Mouse (Mus musculus) intestine, embryonic 15.5 days (tissue): ENCODE measurements around the gene Srprb. TPM values are rescaled to one million over a fixed set of nuclear protein-coding genes. Genes with fewer than 3 reads are reported as not detected.

Experiments used
- ATAC-seq: fragments of 200-750 bp; cut with Nextera tagmentation; 2 replicates; pipeline ENCODE4 v1.8.0; 2017; ENCODE audit warnings: moderate TSS enrichment, moderate library complexity
- H3K27ac ChIP-seq: fragments of 300-500 bp; sonication (generic); 2 replicates; pipeline ENCODE4 v1.5.1; 2015; ENCODE audit warnings: mild to moderate bottlenecking, inconsistent platforms
- H3K27me3 ChIP-seq: fragments of 300-500 bp; sonication (generic); replicated peaks from 2 replicates; pipeline ENCODE4 v1.6.1; 2015; ENCODE audit warnings: inconsistent platforms
- H3K36me3 ChIP-seq: fragments of 300-500 bp; sonication (generic); 2 replicates; pipeline ENCODE4 v1.6.1; 2015; ENCODE audit warnings: inconsistent platforms
- H3K4me1 ChIP-seq: fragments of 300-500 bp; sonication (generic); replicated peaks from 2 replicates; pipeline ENCODE4 v1.6.1; 2015; ENCODE audit warnings: inconsistent platforms
- H3K4me2 ChIP-seq: fragments of 300-500 bp; sonication (generic); replicated peaks from 2 replicates; pipeline ENCODE4 v1.6.1; 2015; ENCODE audit warnings: mild to moderate bottlenecking, inconsistent platforms
- H3K4me3 ChIP-seq: fragments of 300-500 bp; sonication (generic); replicated peaks from 2 replicates; pipeline ENCODE4 v1.5.1; 2015; ENCODE audit warnings: inconsistent platforms
- H3K9ac ChIP-seq: fragments of 300-500 bp; sonication (generic); 2 replicates; pipeline ENCODE4 v1.6.1; 2015; ENCODE audit warnings: inconsistent platforms
- H3K9me3 ChIP-seq: fragments of 300-500 bp; sonication (generic); 2 replicates; pipeline ENCODE4 v1.6.1; 2016; ENCODE audit warnings: inconsistent platforms
- WGBS: fragments of 180-500 bp; shearing (Covaris S2); methylation state at CpG from one replicate; pipeline ENCODE4 v1.1.7; 2015; 5-methylcytosine and 5-hydroxymethylcytosine counted together
- polyA plus RNA-seq: library from polyadenylated mRNA; unstranded; fragments of >200 nt; fragmentation: Nextera tagmentation; extraction: Ambion mirVana; gene quantifications from 2 replicates; pipeline ENCODE4 v1.2.1, GENCODE M21; 2015

Srprb gene
- polyA plus RNA-seq, 1 experiment from 2014 or later = 46.4 TPM

GRCm38 (mm10) chr9:103154568-103154967 lies 47.4 kb downstream of the Srprb start:
- Histone ChIP-seq H3K27ac (no peak overlapping the region), H3K4me3 (no peak overlapping the region), H3K4me1 (no peaks in the 10 kb centered on the region), H3K9ac (no peak overlapping the region), H3K4me2 (no peak overlapping the region), H3K27me3 (no peaks in the 10 kb centered on the region), H3K36me3 (no peaks in the 10 kb centered on the region), H3K9me3 (no peaks in the 10 kb centered on the region)
- whole genome bisulfite sequencing = 81% methylated on average over 2 of the region's 2 CpGs
- ATAC-seq = no peak

GRCm38 (mm10) chr9:103153286-103153685 lies 48.7 kb downstream of the Srprb start:
- H3K27me3 ChIP-seq = no peaks in the 10 kb centered on the region
- no peak overlapping the region for H3K27ac ChIP-seq
- H3K4me2 ChIP-seq = no peak overlapping the region
- H3K36me3 ChIP-seq = no peaks in the 10 kb centered on the region
- no peak for ATAC-seq
- H3K4me3 ChIP-seq = no peak overlapping the region
- H3K9ac ChIP-seq = no peak overlapping the region
- H3K9me3 ChIP-seq = no peaks in the 10 kb centered on the region
- H3K4me1 ChIP-seq = no peaks in the 10 kb centered on the region
- WGBS = 70% methylated on average over 5 of the region's 5 CpGs

- Histone ChIP-seq H3K4me1 (no peaks in the 10 kb centered on the region), H3K36me3 (no peaks in the 10 kb centered on the region), H3K27me3 (no peaks in the 10 kb centered on the region), H3K9ac (no peak overlapping the region), H3K4me3 (no peak overlapping the region), H3K4me2 (no peak overlapping the region), H3K9me3 (no peaks in the 10 kb centered on the region), H3K27ac (no peak overlapping the region)
- no peak for ATAC-seq
- WGBS = 77% methylated on average over 12 of the region's 12 CpGs
Observed at GRCm38 (mm10) chr9:103149074-103149799, 52.7 kb downstream of the Srprb start.

GRCm38 (mm10) chr9:103147103-103147502 lies 54.8 kb downstream of the Srprb start:
- Histone ChIP-seq H3K4me3 (no peak overlapping the region), H3K27ac (no peak overlapping the region), H3K36me3 (no peaks in the 10 kb centered on the region), H3K4me2 (no peak overlapping the region), H3K9ac (no peak overlapping the region), H3K4me1 (no peaks in the 10 kb centered on the region), H3K9me3 (no peaks in the 10 kb centered on the region), H3K27me3 (no peaks in the 10 kb centered on the region)
- 68% methylated on average over 13 of the region's 13 CpGs for WGBS
- no peak for ATAC-seq

- no peak overlapping the region for H3K27ac ChIP-seq
- 60% methylated on average over 9 of the region's 9 CpGs for WGBS
- no peak overlapping the region for H3K4me3 ChIP-seq
- ATAC-seq = no peak
- H3K9me3 ChIP-seq = no peaks in the 10 kb centered on the region
- no peaks in the 10 kb centered on the region for H3K27me3 ChIP-seq
- H3K36me3 ChIP-seq = no peaks in the 10 kb centered on the region
- H3K9ac ChIP-seq = no peak overlapping the region
- no peak overlapping the region for H3K4me2 ChIP-seq
- no peaks in the 10 kb centered on the region for H3K4me1 ChIP-seq
Observed at GRCm38 (mm10) chr9:103146703-103147102, 55.2 kb downstream of the Srprb start.

GRCm38 (mm10) chr9:103146257-103146656 lies 55.7 kb downstream of the Srprb start:
- no peak overlapping the region for H3K4me2 ChIP-seq
- no peak overlapping the region for H3K9ac ChIP-seq
- H3K36me3 ChIP-seq = no peaks in the 10 kb centered on the region
- 84% methylated on average over 10 of the region's 10 CpGs for WGBS
- H3K27ac ChIP-seq = no peak overlapping the region
- H3K4me1 ChIP-seq = no peaks in the 10 kb centered on the region
- no peaks in the 10 kb centered on the region for H3K27me3 ChIP-seq
- no peaks in the 10 kb centered on the region for H3K9me3 ChIP-seq
- no peak for ATAC-seq
- H3K4me3 ChIP-seq = no peak overlapping the region

- WGBS = 72% methylated on average over 5 of the region's 5 CpGs
- Histone ChIP-seq H3K36me3 (no peaks in the 10 kb centered on the region), H3K27me3 (no peaks in the 10 kb centered on the region), H3K4me1 (no peaks in the 10 kb centered on the region), H3K9ac (no peak overlapping the region), H3K27ac (no peak overlapping the region), H3K9me3 (no peaks in the 10 kb centered on the region), H3K4me3 (no peak overlapping the region), H3K4me2 (no peak overlapping the region)
- no peak for ATAC-seq
Observed at GRCm38 (mm10) chr9:103145351-103145750, 56.6 kb downstream of the Srprb start.

- no peak for ATAC-seq
- Histone ChIP-seq H3K4me3 (no peak overlapping the region), H3K36me3 (no peaks in the 10 kb centered on the region), H3K27ac (no peak overlapping the region), H3K27me3 (no peaks in the 10 kb centered on the region), H3K4me2 (no peak overlapping the region), H3K4me1 (no peaks in the 10 kb centered on the region), H3K9me3 (no peaks in the 10 kb centered on the region), H3K9ac (no peak overlapping the region)
- 46% methylated on average over 4 of the region's 4 CpGs for WGBS
Observed at GRCm38 (mm10) chr9:103143881-103144280, 58.1 kb downstream of the Srprb start.

GRCm38 (mm10) chr9:103141266-103141665 lies 60.7 kb downstream of the Srprb start:
- WGBS = 77% methylated on average over 7 of the region's 7 CpGs
- H3K4me2 ChIP-seq = no peak overlapping the region

GRCm38 (mm10) chr9:103140384-103140783 lies 61.6 kb downstream of the Srprb start:
- no peak overlapping the region for H3K4me3 ChIP-seq
- H3K36me3 ChIP-seq = no peaks in the 10 kb centered on the region
- ATAC-seq = no peak
- H3K27me3 ChIP-seq = no peaks in the 10 kb centered on the region
- 84% methylated on average over 6 of the region's 6 CpGs for WGBS
- H3K4me2 ChIP-seq = no peak overlapping the region
- H3K27ac ChIP-seq = no peak overlapping the region
- no peaks in the 10 kb centered on the region for H3K4me1 ChIP-seq
- H3K9ac ChIP-seq = no peak overlapping the region
- no peaks in the 10 kb centered on the region for H3K9me3 ChIP-seq

More at GRCm38 (mm10) chr9:103141266-103141665, 60.7 kb downstream of the Srprb start:
- Histone ChIP-seq H3K27me3 (no peaks in the 10 kb centered on the region), H3K9me3 (no peaks in the 10 kb centered on the region), H3K9ac (no peak overlapping the region), H3K4me3 (no peak overlapping the region), H3K27ac (no peak overlapping the region), H3K36me3 (no peaks in the 10 kb centered on the region), H3K4me1 (no peaks in the 10 kb centered on the region)
- no peak for ATAC-seq

GRCm38 (mm10) chr9:103139481-103139880 lies 62.5 kb downstream of the Srprb start:
- H3K9me3 ChIP-seq = no peaks in the 10 kb centered on the region

More at GRCm38 (mm10) chr9:103139481-103139880, 62.5 kb downstream of the Srprb start:
- H3K36me3 ChIP-seq = no peaks in the 10 kb centered on the region
- no peak overlapping the region for H3K4me3 ChIP-seq
- 0 out of 2 replicates have a peak, but pooled peaks cover 3% of the 10 kb centered on the region for H3K4me1 ChIP-seq
- H3K27me3 ChIP-seq = no peaks in the 10 kb centered on the region
- WGBS = 71% methylated on average over 6 of the region's 6 CpGs
- H3K4me2 ChIP-seq = no peak overlapping the region
- no peak for ATAC-seq
- no peak overlapping the region for H3K9ac ChIP-seq
- no peak overlapping the region for H3K27ac ChIP-seq
